Mouse (Mus musculus) limb, embryonic 14.5 days (tissue): Measurements from ENCODE around the gene Abcf2. TPM values are rescaled to one million over a fixed set of nuclear protein-coding genes. Genes with fewer than 3 reads are reported as not detected.

Experiments used
- ATAC-seq: fragments of 200-750 bp; cut with Nextera tagmentation; 2 replicates; pipeline ENCODE4 v1.8.0; 2017; ENCODE audit warnings: low read depth, moderate number of reproducible peaks, moderate TSS enrichment; ENCODE audit not compliant: low FRiP score
- DNase-seq: peaks from one replicate; pipeline ENCODE4 v3.0.0-alpha.2; 2015; ENCODE audit warnings: low spot score
- H3K27ac ChIP-seq: fragments of 300-500 bp; sonication (generic); replicated peaks from 2 replicates; pipeline ENCODE4 v1.5.1; 2014; ENCODE audit warnings: low read depth, mild to moderate bottlenecking, low read length, moderate library complexity, mixed read lengths
- H3K27me3 ChIP-seq: fragments of 300-500 bp; sonication (generic); 2 replicates; pipeline ENCODE4 v1.6.1; 2014; ENCODE audit warnings: low read length, mixed read lengths; ENCODE audit not compliant: control insufficient read depth, insufficient read depth
- H3K36me3 ChIP-seq: fragments of 300-500 bp; sonication (generic); 2 replicates; pipeline ENCODE4 v1.6.1; 2014; ENCODE audit warnings: mild to moderate bottlenecking, low read length, moderate library complexity, mixed read lengths; ENCODE audit not compliant: control insufficient read depth, insufficient read depth
- H3K4me1 ChIP-seq: fragments of 300-500 bp; sonication (generic); 2 replicates; pipeline ENCODE4 v1.6.1; 2014; ENCODE audit warnings: antibody characterized with exemption, low read length, mixed read lengths; ENCODE audit not compliant: control insufficient read depth, insufficient read depth
- H3K4me2 ChIP-seq: fragments of 300-500 bp; sonication (generic); replicated peaks from 2 replicates; pipeline ENCODE4 v1.6.1; 2014; ENCODE audit warnings: low read depth, mild to moderate bottlenecking, low read length, moderate library complexity; ENCODE audit not compliant: severe bottlenecking
- H3K4me3 ChIP-seq: fragments of 300-500 bp; sonication (generic); replicated peaks from 2 replicates; pipeline ENCODE4 v1.5.1; 2014; ENCODE audit warnings: low read length
- H3K9ac ChIP-seq: fragments of 300-500 bp; sonication (generic); 2 replicates; pipeline ENCODE4 v1.6.1; 2014; ENCODE audit warnings: mild to moderate bottlenecking, low read depth, low read length, moderate library complexity; ENCODE audit not compliant: severe bottlenecking
- H3K9me3 ChIP-seq: fragments of 300-500 bp; sonication (generic); 2 replicates; pipeline ENCODE4 v1.6.1; 2016; ENCODE audit warnings: low read length; ENCODE audit not compliant: control insufficient read depth
- POLR2A ChIP-seq: fragments of 200-500 bp; IDR thresholded peaks from 2 replicates; pipeline ENCODE4 v1.8.0; 2012; ENCODE audit warnings: inconsistent platforms, mild to moderate bottlenecking, moderate library complexity, borderline replicate concordance; ENCODE audit not compliant: insufficient read depth, insufficient read length; ENCODE audit errors: extremely low read depth
- WGBS: fragments of 180-500 bp; shearing (Covaris S2); extraction: QIAGEN DNeasy Blood & Tissue Kit; methylation state at CpG from one replicate; pipeline ENCODE4 v1.1.7; 2014; 5-methylcytosine and 5-hydroxymethylcytosine counted together
- polyA plus RNA-seq, 2 experiments: library from polyadenylated mRNA; depleted of rRNA in 1 of 2; stranded (reverse) in 1 of 2; unstranded in 1 of 2; fragments of >200 nt; fragmentation: Nextera tagmentation in 1 of 2; extraction: Ambion mirVana in 1 of 2; gene quantifications; 2 replicates each; pipeline versions ENCODE4 v1.2.1 to v1.2.3; 2012 to 2014

Gene Abcf2
- polyA plus RNA-seq, 2 experiments: 81.0 to 94.3 TPM

DNA sequence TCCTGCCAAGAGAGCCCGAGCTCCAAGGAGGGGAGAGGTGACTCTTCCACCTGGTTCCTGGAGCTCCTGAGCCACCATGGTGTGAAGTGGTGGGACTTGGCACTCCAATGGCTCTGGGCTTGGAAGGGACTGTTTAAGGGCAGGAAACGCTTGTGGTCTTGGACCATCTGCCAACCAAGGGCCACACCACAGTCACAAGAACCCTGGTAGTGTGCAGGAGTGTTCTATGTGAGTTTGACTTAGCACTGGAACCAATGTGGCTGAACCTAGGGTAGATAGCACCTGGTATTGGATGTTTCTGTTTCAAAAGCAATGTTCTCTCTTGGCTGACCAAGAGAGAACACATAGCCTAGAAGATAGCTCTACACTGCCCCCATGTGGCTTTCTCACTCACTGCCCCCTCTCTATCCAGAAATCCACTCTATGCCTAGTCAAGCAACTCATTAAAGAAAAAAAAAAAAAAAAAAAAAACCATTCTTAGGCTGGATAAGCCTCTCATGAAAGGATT lies 20.0 kb upstream of the Abcf2 start:
- no peak for TF ChIP-seq POLR2A
- Histone ChIP-seq H3K4me1 (peaks cover 38% of the 10 kb centered on the region), H3K27me3 (no peaks in the 10 kb centered on the region)

DNA sequence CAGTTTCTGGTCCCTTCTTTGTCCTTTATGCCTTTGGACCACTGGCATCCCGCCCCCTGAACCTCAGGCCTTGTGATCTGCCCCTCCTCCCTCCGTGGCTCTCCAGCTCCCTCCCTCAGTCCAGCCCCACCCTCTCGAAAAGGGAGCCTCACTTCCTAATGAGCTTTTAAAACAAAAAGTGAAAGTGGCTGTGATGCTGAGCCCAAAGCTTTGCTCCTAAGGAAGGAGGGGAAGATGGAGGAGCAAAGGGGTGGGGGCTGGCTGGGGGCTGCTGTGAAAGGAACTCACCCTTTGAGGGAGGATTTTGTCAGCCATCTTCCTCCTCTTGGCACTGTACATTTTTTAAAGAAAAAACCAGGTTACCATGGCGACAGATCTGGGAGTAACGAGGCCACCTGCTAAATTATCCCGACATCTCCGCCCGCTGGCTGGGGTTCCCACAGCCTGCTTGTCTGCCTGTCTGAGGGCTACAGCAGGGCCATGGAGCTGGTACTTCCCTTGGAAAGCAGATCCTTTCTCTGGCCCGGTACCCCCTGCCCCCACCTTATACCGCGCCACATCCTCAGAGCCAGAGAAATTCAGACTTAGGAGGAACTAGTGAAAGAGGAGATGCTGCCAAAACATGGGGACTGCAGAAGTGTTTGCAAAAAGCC lies 19.4 kb upstream of the Abcf2 start:
- H3K27me3 ChIP-seq: no peaks in the 10 kb centered on the region
- no peaks in the 10 kb centered on the region for H3K9me3 ChIP-seq
- H3K4me1 ChIP-seq: peaks cover 37% of the 10 kb centered on the region
- H3K4me3 ChIP-seq: no peak overlapping the region
- 22% methylated on average over 11 of the region's 11 CpGs for WGBS
- H3K9ac ChIP-seq: no peak overlapping the region
- no peak for TF ChIP-seq POLR2A
- no peak overlapping the region; the same call in 1 of the 2 replicates for H3K4me2 ChIP-seq
- H3K36me3 ChIP-seq: peaks cover 52% of the 10 kb centered on the region
- no peak overlapping the region for H3K27ac ChIP-seq
- DNase-seq (no peak), ATAC-seq (no peak)

More for the DNA sequence above, 20.0 kb upstream of the Abcf2 start:
- Histone ChIP-seq H3K9me3 (no peaks in the 10 kb centered on the region), H3K27ac (no peak overlapping the region), H3K4me3 (no peak overlapping the region), H3K4me2 (no peak overlapping the region; the same call in 1 of the 2 replicates), H3K36me3 (peaks cover 45% of the 10 kb centered on the region), H3K9ac (no peak overlapping the region)
- peak; percentile 35; the same call in 1 of the 2 replicates for ATAC-seq
- peak; percentile 91 for DNase-seq
- 44% methylated on average over 2 of the region's 2 CpGs for WGBS

DNA sequence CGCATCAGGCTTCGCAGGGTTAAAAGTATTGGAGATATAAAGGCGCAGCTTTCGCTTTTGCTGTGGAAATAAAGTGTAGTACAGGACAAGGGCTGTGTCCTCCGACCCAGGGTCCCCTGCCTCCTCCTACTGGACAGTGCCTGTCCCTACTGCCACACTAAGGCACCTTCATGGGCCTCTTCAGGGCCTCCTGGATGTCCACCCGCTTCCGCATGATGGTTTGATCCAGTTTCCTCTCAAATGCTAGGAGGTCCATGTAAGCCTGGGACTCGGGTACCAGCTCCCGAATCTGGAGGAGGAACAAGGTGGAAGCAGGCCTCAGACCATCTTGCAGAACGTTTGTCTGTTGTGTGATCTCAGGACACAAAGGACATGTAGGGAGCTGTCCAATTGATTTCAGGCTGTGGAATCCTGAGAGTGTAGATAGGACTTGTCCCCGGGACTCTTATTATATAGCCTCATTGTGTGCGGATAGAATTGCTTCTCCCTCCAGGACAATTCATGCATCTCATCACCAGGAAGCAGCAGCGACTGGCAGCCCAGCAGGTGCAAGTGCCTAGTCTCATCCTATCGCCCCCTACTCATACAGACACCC lies 18.6 kb upstream of the Abcf2 start:
- H3K27ac ChIP-seq: no peak overlapping the region
- no peak for DNase-seq
- H3K4me2 ChIP-seq: no peak overlapping the region
- 70% methylated on average over 14 of the region's 14 CpGs for WGBS
- no peak overlapping the region for H3K4me3 ChIP-seq
- H3K36me3 ChIP-seq: peaks cover 59% of the 10 kb centered on the region
- no peak for ATAC-seq
- peaks cover 37% of the 10 kb centered on the region for H3K4me1 ChIP-seq
- no peaks in the 10 kb centered on the region for H3K27me3 ChIP-seq
- no peaks in the 10 kb centered on the region for H3K9me3 ChIP-seq
- H3K9ac ChIP-seq: no peak overlapping the region
- TF ChIP-seq POLR2A: no peak

DNA sequence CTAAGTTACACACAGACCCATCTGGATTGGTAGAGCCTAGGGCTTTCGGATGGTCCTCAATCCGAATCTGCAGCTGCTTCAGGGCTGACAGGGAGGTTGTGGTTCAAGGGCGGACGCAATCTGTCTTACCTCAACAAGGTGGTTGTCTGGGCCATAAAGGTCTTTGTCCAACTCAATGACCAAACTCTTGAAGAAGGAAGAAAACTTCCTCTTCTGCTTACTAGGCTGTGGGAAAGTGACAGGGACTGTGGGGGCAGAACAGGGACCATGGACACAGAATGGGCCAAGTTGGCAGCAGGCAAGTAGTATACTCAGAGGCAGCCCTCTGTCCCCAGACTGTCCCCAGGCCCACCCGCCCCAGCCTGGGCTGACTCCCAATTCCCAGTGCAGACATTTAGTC lies 18.0 kb upstream of the Abcf2 start:
- no peak for ATAC-seq

DNA sequence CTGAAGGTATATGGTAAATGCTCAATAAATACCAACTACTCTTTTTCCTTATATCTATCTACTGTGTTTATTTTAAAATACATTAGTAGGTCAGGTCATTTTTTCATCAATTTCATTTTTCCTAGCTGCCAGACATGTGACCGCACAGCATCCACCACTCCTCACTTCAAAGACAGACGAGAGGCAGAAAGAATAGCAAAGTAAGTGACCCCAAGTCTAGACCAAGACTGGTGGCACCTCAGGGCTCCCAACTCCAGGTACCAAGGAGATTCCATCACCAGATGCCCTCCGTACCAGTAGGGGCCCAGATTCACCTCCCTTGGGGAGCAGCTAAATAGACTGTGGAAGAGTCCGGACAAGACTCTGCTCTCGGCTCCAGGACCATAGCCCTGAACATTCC lies 17.1 kb upstream of the Abcf2 start:
- WGBS: 95% methylated on average over 5 of the region's 5 CpGs
- no peak for TF ChIP-seq POLR2A
- no peak overlapping the region for H3K4me2 ChIP-seq
- DNase-seq (no peak), ATAC-seq (no peak)
- H3K4me1 ChIP-seq: peaks cover 26% of the 10 kb centered on the region
- H3K9ac ChIP-seq: no peak overlapping the region
- no peak overlapping the region for H3K27ac ChIP-seq
- no peaks in the 10 kb centered on the region for H3K27me3 ChIP-seq
- H3K36me3 ChIP-seq: peaks cover 72% of the 10 kb centered on the region
- H3K4me3 ChIP-seq: no peak overlapping the region
- no peaks in the 10 kb centered on the region for H3K9me3 ChIP-seq

More for the DNA sequence above, 18.0 kb upstream of the Abcf2 start:
- no peak overlapping the region for H3K4me2 ChIP-seq
- no peak for TF ChIP-seq POLR2A
- H3K9me3 ChIP-seq: no peaks in the 10 kb centered on the region
- no peak for DNase-seq
- peaks cover 65% of the 10 kb centered on the region for H3K36me3 ChIP-seq
- peaks cover 30% of the 10 kb centered on the region for H3K4me1 ChIP-seq
- no peaks in the 10 kb centered on the region for H3K27me3 ChIP-seq
- H3K9ac ChIP-seq: no peak overlapping the region
- H3K27ac ChIP-seq: no peak overlapping the region
- WGBS: 88% methylated on average over 5 of the region's 5 CpGs
- H3K4me3 ChIP-seq: no peak overlapping the region
